In the genomic region with DNA sequence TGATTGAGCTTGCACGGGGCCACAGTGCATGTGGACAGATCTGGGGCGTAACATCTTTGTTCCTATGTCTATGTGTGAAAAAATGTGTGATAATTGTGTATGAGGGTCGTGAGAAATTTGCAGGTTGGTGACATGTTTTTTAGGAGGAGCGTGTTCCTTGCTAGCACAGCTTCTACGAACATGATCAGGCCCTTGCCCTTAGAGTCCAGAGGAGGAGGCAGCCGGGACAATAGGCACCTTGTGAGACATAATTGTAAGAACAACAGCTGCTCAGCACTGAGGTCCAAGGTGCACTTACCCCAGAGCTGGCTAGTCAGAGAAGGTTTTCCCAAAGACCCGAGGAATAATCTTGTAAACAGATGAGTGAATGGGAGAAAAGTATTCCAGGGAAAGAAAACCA, we compare ENCODE assay signal across 8 mouse cellular contexts. TPM values are rescaled to one million over a fixed set of nuclear protein-coding genes. Genes with fewer than 3 reads are reported as not detected.
DNase-seq lines count a peak whose midpoint lies in the region; ATAC-seq and TF ChIP-seq lines count a peak whose summit lies in the region.

No protein-coding gene starts in this region.

- H3K4me3 ChIP-seq in heart, postnatal 0 days (ENCODE audit: low read depth, low read length): peak overlapping the region; percentile 90
- H3K4me3 ChIP-seq in forebrain, embryonic 12.5 days (replicated peaks): peak overlapping the region; percentile 84; the same call in 1 of the 2 replicates
- peak overlapping the region; percentile 68 for H3K4me3 ChIP-seq in kidney, postnatal 0 days (replicated peaks; ENCODE audit: low read depth, low read length)
- peak overlapping the region; percentile 91 for H3K4me3 ChIP-seq in midbrain, embryonic 16.5 days (ENCODE audit: low read depth, low read length)

- H3K27me3 ChIP-seq in heart, postnatal 0 days (ENCODE audit: control insufficient read depth, insufficient read depth, low read length): no peaks in the 10 kb centered on the region
- peaks cover 12% of the 10 kb centered on the region for H3K27me3 ChIP-seq in forebrain, embryonic 12.5 days
- H3K27me3 ChIP-seq in kidney, postnatal 0 days (ENCODE audit: insufficient read depth, low read length): no peaks in the 10 kb centered on the region
- no peaks in the 10 kb centered on the region; the same call in 1 of the 2 replicates for H3K27me3 ChIP-seq in midbrain, embryonic 16.5 days (ENCODE audit: control insufficient read depth, insufficient read depth, low read depth, low read length)

- peaks cover 21% of the 10 kb centered on the region; the same call in 1 of the 2 replicates for H3K4me1 ChIP-seq in heart, postnatal 0 days (ENCODE audit: control insufficient read depth, insufficient read depth)
- peaks cover 16% of the 10 kb centered on the region for H3K4me1 ChIP-seq in forebrain, embryonic 12.5 days
- peaks cover 5% of the 10 kb centered on the region; the same call in 1 of the 2 replicates for H3K4me1 ChIP-seq in kidney, postnatal 0 days (replicated peaks; ENCODE audit: insufficient read depth, low read length)
- H3K4me1 ChIP-seq in midbrain, embryonic 16.5 days (ENCODE audit: control insufficient read depth, insufficient read depth, low read length): peaks cover 16% of the 10 kb centered on the region

- TF ChIP-seq EP300 in heart, postnatal 0 days (IDR thresholded peaks at IDR 0.05; ENCODE audit: low read depth): no peak

- WGBS in heart, postnatal 0 days: 45% methylated on average over 7 of the region's 7 CpGs
- WGBS in forebrain, embryonic 12.5 days: 42% methylated on average over 7 of the region's 7 CpGs
- WGBS in kidney, postnatal 0 days: 37% methylated on average over 7 of the region's 7 CpGs
- 41% methylated on average over 7 of the region's 7 CpGs for WGBS in midbrain, embryonic 16.5 days

- no peak overlapping the region for H3K27ac ChIP-seq in heart, postnatal 0 days (ENCODE audit: low read depth)
- H3K27ac ChIP-seq in forebrain, embryonic 12.5 days: no peak overlapping the region
- 0 out of 2 replicates have a peak overlapping the region, but pooled peaks have one; percentile 92 for H3K27ac ChIP-seq in kidney, postnatal 0 days
- H3K27ac ChIP-seq in midbrain, embryonic 16.5 days (ENCODE audit: low read length): peak overlapping the region; percentile 91

- peak overlapping the region; percentile 89 for H3K4me2 ChIP-seq in heart, postnatal 0 days (ENCODE audit: low read depth, low read length)
- H3K4me2 ChIP-seq in forebrain, embryonic 12.5 days: peak overlapping the region; percentile 81
- H3K4me2 ChIP-seq in kidney, postnatal 0 days (ENCODE audit: low read length): peak overlapping the region; percentile 81
- H3K4me2 ChIP-seq in midbrain, embryonic 16.5 days (ENCODE audit: low read length): peak overlapping the region; percentile 81

- ATAC-seq in heart, postnatal 0 days (ENCODE audit: insufficient read depth, low read depth): no peak
- no peak for ATAC-seq in forebrain, embryonic 12.5 days (ENCODE audit: low FRiP score)
- ATAC-seq in kidney, postnatal 0 days (replicated peaks; ENCODE audit: low FRiP score, low read depth): no peak
- ATAC-seq in midbrain, embryonic 16.5 days: peak; percentile 50

- TF ChIP-seq CTCF in heart, postnatal 0 days (IDR thresholded peaks at IDR 0.05; ENCODE audit: low read depth): no peak
- TF ChIP-seq CTCF in kidney, postnatal 0 days (IDR thresholded peaks at IDR 0.05; ENCODE audit: low read depth): no peak

- no peaks in the 10 kb centered on the region; the same call in 1 of the 2 replicates for H3K36me3 ChIP-seq in heart, postnatal 0 days (replicated peaks; ENCODE audit: control insufficient read depth, insufficient read depth, low read length)
- H3K36me3 ChIP-seq in forebrain, embryonic 12.5 days (replicated peaks): no peaks in the 10 kb centered on the region
- H3K36me3 ChIP-seq in kidney, postnatal 0 days (ENCODE audit: insufficient read depth, low read length): no peaks in the 10 kb centered on the region
- no peaks in the 10 kb centered on the region for H3K36me3 ChIP-seq in midbrain, embryonic 16.5 days (ENCODE audit: control insufficient read depth, insufficient read depth, low read length)

- H3K9ac ChIP-seq in heart, postnatal 0 days (replicated peaks; ENCODE audit: low read depth, low read length): no peak overlapping the region
- 0 out of 2 replicates have a peak overlapping the region, but pooled peaks have one; percentile 87 for H3K9ac ChIP-seq in forebrain, embryonic 12.5 days
- H3K9ac ChIP-seq in kidney, postnatal 0 days (ENCODE audit: low read depth, low read length): no peak overlapping the region
- H3K9ac ChIP-seq in midbrain, embryonic 16.5 days (ENCODE audit: low read depth, low read length): peak overlapping the region; percentile 92; the same call in 1 of the 2 replicates

- DNase-seq in heart, postnatal 0 days (ENCODE audit: low spot score): no peak
- no peak for DNase-seq in heart, postnatal 10 days
- no peak for DNase-seq in kidney, postnatal 0 days (ENCODE audit: low spot score)
- no peak for DNase-seq in ovary, adult 18-20 months (ENCODE audit: low spot score)
- DNase-seq in right cerebral cortex, postnatal 14 days: no peak
- no peak for DNase-seq in spleen, postnatal 14 days (ENCODE audit: low spot score in 2 of 2)

- intact Hi-C loops in heart, postnatal 10 days (cut with DNase I): loop anchor here (5.0 kb wide), 2 partner anchors 51 to 84 kb away; no protein-coding TSS in a partner anchor

- H3K9me3 ChIP-seq in heart, postnatal 0 days (replicated peaks; ENCODE audit: control insufficient read depth, low read length): no peaks in the 10 kb centered on the region
- no peaks in the 10 kb centered on the region for H3K9me3 ChIP-seq in forebrain, embryonic 12.5 days
- H3K9me3 ChIP-seq in kidney, postnatal 0 days (replicated peaks; ENCODE audit: low read length): no peaks in the 10 kb centered on the region
- H3K9me3 ChIP-seq in midbrain, embryonic 16.5 days (replicated peaks; ENCODE audit: control insufficient read depth, low read length, poor library complexity, severe bottlenecking): no peaks in the 10 kb centered on the region

RNA-seq across cellular contexts. Expression of a gene that starts 0.6 kb away (rescaled TPM):
- total RNA-seq in heart, postnatal 0 days (2014; rRNA removed; ENCODE audit: low replicate concordance): 72.8 and 137 TPM in 2 replicates
- 37.4 and 39.4 TPM in 2 replicates for polyA plus RNA-seq in heart, postnatal 0 days (2015; fragmentation: Nextera tagmentation; extraction: Ambion mirVana)
- total RNA-seq in heart, postnatal 10 days (2021): 10 to 100 TPM; 50.2 to 66.9 TPM
- polyA plus RNA-seq in forebrain, embryonic 12.5 days (2016; fragmentation: Nextera tagmentation; extraction: Ambion mirVana): 22.8 and 23.6 TPM in 2 replicates
- polyA plus RNA-seq in kidney, postnatal 0 days (2015; fragmentation: Nextera tagmentation; extraction: Ambion mirVana): 46.3 and 51.2 TPM in 2 replicates
- 24.7 and 26.8 TPM in 2 replicates for polyA plus RNA-seq in midbrain, embryonic 16.5 days (2015; fragmentation: Nextera tagmentation; extraction: Ambion mirVana)

Comparison
In these comparisons a context has a peak if more than half of its experiments do, and no peak if none do; other contexts are left out.
1. H3K27ac ChIP-seq: peak in kidney, postnatal 0 days (single experiment) and midbrain, embryonic 16.5 days (single experiment); none in heart, postnatal 0 days (single experiment) and forebrain, embryonic 12.5 days (single experiment).
2. H3K9ac ChIP-seq: peak in forebrain, embryonic 12.5 days (single experiment) and midbrain, embryonic 16.5 days (single experiment); none in heart, postnatal 0 days (single experiment) and kidney, postnatal 0 days (single experiment).
3. Peak in every context shown above with its lines, with median percentiles within 50 percentile points of each other: H3K4me2 ChIP-seq and H3K4me3 ChIP-seq.